Mouse (Mus musculus) C2C12 (cell line): ENCODE measurements around the gene Ttll4.

ENCODE experiments used
- CEBPB ChIP-seq: IDR thresholded peaks from one replicate; pipeline ENCODE4 v1.6.1; 2011; ENCODE audit warnings: low read depth, mild to moderate bottlenecking, control low read depth, moderate library complexity
- CTCF ChIP-seq: IDR thresholded peaks from one replicate; pipeline ENCODE4 v1.5.1; 2011; ENCODE audit not compliant: control insufficient read depth, insufficient read depth, insufficient read length
- FOSL1 ChIP-seq: IDR thresholded peaks from one replicate; pipeline ENCODE4 v1.8.0; 2011; ENCODE audit warnings: mild to moderate bottlenecking, low read length; ENCODE audit not compliant: poor library complexity, insufficient read depth, severe bottlenecking
- MAX ChIP-seq: IDR thresholded peaks from one replicate; pipeline ENCODE4 v1.6.1; 2011; ENCODE audit warnings: mild to moderate bottlenecking, control low read depth
- MYOD1 ChIP-seq: IDR thresholded peaks from one replicate; pipeline ENCODE4 v1.6.1; 2011; ENCODE audit warnings: low read depth; ENCODE audit not compliant: control insufficient read depth, insufficient read length
- MYOG ChIP-seq: IDR thresholded peaks from one replicate; pipeline ENCODE4 v1.6.1; 2011; ENCODE audit not compliant: control insufficient read depth, insufficient read length; ENCODE audit errors: extremely low read depth
- USF1 ChIP-seq: IDR thresholded peaks from one replicate; pipeline ENCODE4 v1.6.1; 2011; ENCODE audit warnings: low read depth, mild to moderate bottlenecking, control low read depth, moderate library complexity

- TF ChIP-seq MAX (no peak), CTCF (no peak), MYOG (no peak), USF1 (no peak), MYOD1 (no peak), CEBPB (no peak), FOSL1 (no peak)
These were observed 42.6 kb downstream of the Ttll4 start for GRCm38 (mm10) chr1:74704156-74704555.
